Mouse (Mus musculus): Measurements from ENCODE around the gene Xiap. TPM values are rescaled to one million over a fixed set of nuclear protein-coding genes. Genes with fewer than 3 reads are reported as not detected.

The Xiap gene
- polyA plus RNA-seq, 1 experiment from 2014 or later, result 15.4 TPM

- 82% methylated on average over 4 of the region's 4 CpGs for WGBS
- H3K9ac ChIP-seq (replicated peaks; ENCODE audit: low read depth), result no peak overlapping the region
- H3K27ac ChIP-seq (ENCODE audit: low read length), result 0 out of 2 replicates have a peak overlapping the region, but pooled peaks have one; percentile 20
- TF ChIP-seq CTCF (IDR thresholded peaks at IDR 0.05) (no peak), EP300 (IDR thresholded peaks at IDR 0.05) (0 out of 2 replicates have a peak, but pooled peaks have one; percentile 10)
- no peaks in the 10 kb centered on the region for H3K9me3 ChIP-seq (ENCODE audit: low read length)
- H3K4me2 ChIP-seq (replicated peaks; ENCODE audit: low read depth, low read length), result no peak overlapping the region
- DNase-seq (ENCODE audit: low spot score), result no peak
- H3K36me3 ChIP-seq (ENCODE audit: insufficient read depth, low read length), result no peaks in the 10 kb centered on the region
- H3K4me1 ChIP-seq (ENCODE audit: insufficient read depth, low read depth, low read length), result no peaks in the 10 kb centered on the region
- H3K4me3 ChIP-seq (ENCODE audit: low read depth, low read length), result no peak overlapping the region
- ATAC-seq, result no peak
- no peaks in the 10 kb centered on the region for H3K27me3 ChIP-seq (replicated peaks; ENCODE audit: insufficient read depth, low read length)
Observed at GRCm38 (mm10) chrX:42057873-42058272, 1.6 kb upstream of the Xiap start.

GRCm38 (mm10) chrX:42063621-42064020 lies 4.1 kb downstream of the Xiap start:
- H3K9ac ChIP-seq (replicated peaks; ENCODE audit: low read depth), result no peak overlapping the region
- no peak overlapping the region for H3K4me2 ChIP-seq (replicated peaks; ENCODE audit: low read depth, low read length)
- no peaks in the 10 kb centered on the region for H3K9me3 ChIP-seq (ENCODE audit: low read length)
- H3K27me3 ChIP-seq (replicated peaks; ENCODE audit: insufficient read depth, low read length), result no peaks in the 10 kb centered on the region
- H3K36me3 ChIP-seq (ENCODE audit: insufficient read depth, low read length), result no peaks in the 10 kb centered on the region
- no peaks in the 10 kb centered on the region for H3K4me1 ChIP-seq (ENCODE audit: insufficient read depth, low read depth, low read length)
- no peak overlapping the region for H3K4me3 ChIP-seq (ENCODE audit: low read depth, low read length)
- H3K27ac ChIP-seq (ENCODE audit: low read length), result no peak overlapping the region
- TF ChIP-seq EP300 (IDR thresholded peaks at IDR 0.05) (peak; percentile 45; the same call in 1 of the 2 replicates), CTCF (IDR thresholded peaks at IDR 0.05) (no peak)
- ATAC-seq, result no peak
- DNase-seq (ENCODE audit: low spot score), result peak; percentile 27
- 28% methylated on average over 1 of the region's 1 CpGs for WGBS

GRCm38 (mm10) chrX:42065086-42065485 lies 5.6 kb downstream of the Xiap start:
- Histone ChIP-seq H3K9ac (replicated peaks; ENCODE audit: low read depth) (no peak overlapping the region), H3K27me3 (replicated peaks; ENCODE audit: insufficient read depth, low read length) (no peaks in the 10 kb centered on the region), H3K4me3 (ENCODE audit: low read depth, low read length) (no peak overlapping the region), H3K4me2 (replicated peaks; ENCODE audit: low read depth, low read length) (no peak overlapping the region), H3K9me3 (ENCODE audit: low read length) (no peaks in the 10 kb centered on the region), H3K4me1 (ENCODE audit: insufficient read depth, low read depth, low read length) (no peaks in the 10 kb centered on the region), H3K36me3 (ENCODE audit: insufficient read depth, low read length) (no peaks in the 10 kb centered on the region), H3K27ac (ENCODE audit: low read length) (no peak overlapping the region)
- ATAC-seq (no peak), DNase-seq (ENCODE audit: low spot score) (peak; percentile 36)
- WGBS, result 64% methylated on average over 6 of the region's 6 CpGs
- TF ChIP-seq CTCF (IDR thresholded peaks at IDR 0.05), result no peak
- TF ChIP-seq EP300 (IDR thresholded peaks at IDR 0.05), result no peak

GRCm38 (mm10) chrX:42066771-42067170 lies 7.3 kb downstream of the Xiap start:
- H3K27me3 ChIP-seq (replicated peaks; ENCODE audit: insufficient read depth, low read length), result no peaks in the 10 kb centered on the region
- 73% methylated on average over 1 of the region's 1 CpGs for WGBS
- H3K9me3 ChIP-seq (ENCODE audit: low read length), result no peaks in the 10 kb centered on the region
- H3K4me1 ChIP-seq (ENCODE audit: insufficient read depth, low read depth, low read length), result no peaks in the 10 kb centered on the region
- H3K4me2 ChIP-seq (replicated peaks; ENCODE audit: low read depth, low read length), result no peak overlapping the region
- no peak for DNase-seq (ENCODE audit: low spot score)
- no peak overlapping the region for H3K4me3 ChIP-seq (ENCODE audit: low read depth, low read length)
- no peak for TF ChIP-seq EP300 (IDR thresholded peaks at IDR 0.05)
- no peak overlapping the region for H3K9ac ChIP-seq (replicated peaks; ENCODE audit: low read depth)
- no peaks in the 10 kb centered on the region for H3K36me3 ChIP-seq (ENCODE audit: insufficient read depth, low read length)
- no peak for ATAC-seq
- no peak overlapping the region for H3K27ac ChIP-seq (ENCODE audit: low read length)

GRCm38 (mm10) chrX:42067791-42068200 lies 8.3 kb downstream of the Xiap start:
- 9% methylated on average over 6 of the region's 27 CpGs for WGBS
- no peaks in the 10 kb centered on the region for H3K9me3 ChIP-seq (ENCODE audit: low read length)
- H3K4me2 ChIP-seq (replicated peaks; ENCODE audit: low read depth, low read length), result peak overlapping the region; percentile 42
- peak overlapping the region; percentile 43 for H3K4me3 ChIP-seq (ENCODE audit: low read depth, low read length)
- no peak; the same call in 1 of the 2 replicates for ATAC-seq
- H3K36me3 ChIP-seq (ENCODE audit: insufficient read depth, low read length), result no peaks in the 10 kb centered on the region
- peak overlapping the region; percentile 90 for H3K27ac ChIP-seq (ENCODE audit: low read length)
- H3K27me3 ChIP-seq (replicated peaks; ENCODE audit: insufficient read depth, low read length), result no peaks in the 10 kb centered on the region
- no peak for DNase-seq (ENCODE audit: low spot score)
- H3K9ac ChIP-seq (replicated peaks; ENCODE audit: low read depth), result peak overlapping the region; percentile 12; the same call in 1 of the 2 replicates
- TF ChIP-seq CTCF (IDR thresholded peaks at IDR 0.05), result no peak
- no peak for TF ChIP-seq EP300 (IDR thresholded peaks at IDR 0.05)
- H3K4me1 ChIP-seq (ENCODE audit: insufficient read depth, low read depth, low read length), result no peaks in the 10 kb centered on the region

- H3K4me2 ChIP-seq (replicated peaks; ENCODE audit: low read depth, low read length), result peak overlapping the region; percentile 46
- H3K9me3 ChIP-seq (ENCODE audit: low read length), result no peaks in the 10 kb centered on the region
- ATAC-seq (peak; percentile 92), DNase-seq (ENCODE audit: low spot score) (peak; percentile 93)
- peak overlapping the region; percentile 43 for H3K4me3 ChIP-seq (ENCODE audit: low read depth, low read length)
- no peaks in the 10 kb centered on the region for H3K36me3 ChIP-seq (ENCODE audit: insufficient read depth, low read length)
- 15% methylated on average over 22 of the region's 37 CpGs for WGBS
- peak overlapping the region; percentile 90 for H3K27ac ChIP-seq (ENCODE audit: low read length)
- TF ChIP-seq CTCF (IDR thresholded peaks at IDR 0.05) (no peak), EP300 (IDR thresholded peaks at IDR 0.05) (peak; percentile 71)
- H3K9ac ChIP-seq (replicated peaks; ENCODE audit: low read depth), result peak overlapping the region; percentile 55; the same call in 1 of the 2 replicates
- H3K4me1 ChIP-seq (ENCODE audit: insufficient read depth, low read depth, low read length), result no peaks in the 10 kb centered on the region
- H3K27me3 ChIP-seq (replicated peaks; ENCODE audit: insufficient read depth, low read length), result no peaks in the 10 kb centered on the region
Observed at GRCm38 (mm10) chrX:42068201-42068874, 8.9 kb downstream of the Xiap start.

All from lung, postnatal 0 days (tissue).